Mouse (Mus musculus) neural tube, embryonic 11.5 days (tissue): ENCODE data around the gene Acot6. TPM values are rescaled to one million over a fixed set of nuclear protein-coding genes. Genes with fewer than 3 reads are reported as not detected.
"Not testable (repeated sequence)": the region's sequence is repeated elsewhere in the genome, so short reads cannot be mapped to it uniquely, and the experiment has no call there.

ENCODE experiments used
- ATAC-seq: fragments of 200-750 bp; cut with Nextera tagmentation; 2 replicates; pipeline ENCODE4 v1.8.0; 2017; ENCODE audit warnings: moderate number of reproducible peaks, mild to moderate bottlenecking, moderate TSS enrichment, moderate library complexity; ENCODE audit not compliant: insufficient read depth, low FRiP score, low TSS enrichment
- DNase-seq: peaks from one replicate; pipeline ENCODE4 v3.0.0-alpha.2; 2015; ENCODE audit warnings: low spot score
- H3K27ac ChIP-seq: fragments of 300-500 bp; sonication (generic); 2 replicates; pipeline ENCODE4 v1.5.1; 2014; ENCODE audit warnings: low read depth, mild to moderate bottlenecking, low read length
- H3K27me3 ChIP-seq: fragments of 300-500 bp; sonication (generic); 2 replicates; pipeline ENCODE4 v1.6.1; 2014; ENCODE audit warnings: mild to moderate bottlenecking, low read length, mixed read lengths; ENCODE audit not compliant: control insufficient read depth, insufficient read depth
- H3K36me3 ChIP-seq: fragments of 300-500 bp; sonication (generic); 2 replicates; pipeline ENCODE4 v1.6.1; 2014; ENCODE audit warnings: mild to moderate bottlenecking, low read length, moderate library complexity, mixed read lengths; ENCODE audit not compliant: control insufficient read depth, insufficient read depth
- H3K4me1 ChIP-seq: fragments of 300-500 bp; sonication (generic); 2 replicates; pipeline ENCODE4 v1.6.1; 2014; ENCODE audit warnings: low read length, mixed read lengths; ENCODE audit not compliant: control insufficient read depth, insufficient read depth
- H3K4me2 ChIP-seq: fragments of 300-500 bp; sonication (generic); 2 replicates; pipeline ENCODE4 v1.6.1; 2014; ENCODE audit warnings: low read depth, mild to moderate bottlenecking, moderate library complexity
- H3K4me3 ChIP-seq: fragments of 300-500 bp; sonication (generic); 2 replicates; pipeline ENCODE4 v1.5.1; 2014; ENCODE audit warnings: low read depth, low read length
- H3K9ac ChIP-seq: fragments of 300-500 bp; sonication (generic); 2 replicates; pipeline ENCODE4 v1.6.1; 2014; ENCODE audit warnings: mild to moderate bottlenecking, low read length
- H3K9me3 ChIP-seq: fragments of 300-500 bp; sonication (generic); 2 replicates; pipeline ENCODE4 v1.6.1; 2016; ENCODE audit warnings: low read length; ENCODE audit not compliant: control insufficient read depth
- WGBS: fragments of 180-500 bp; shearing (Covaris S2); extraction: QIAGEN DNeasy Blood & Tissue Kit; methylation state at CpG from one replicate; pipeline ENCODE4 v1.1.7; 2014; 5-methylcytosine and 5-hydroxymethylcytosine counted together
- polyA plus RNA-seq: library from polyadenylated mRNA; unstranded; fragments of >200 nt; fragmentation: Nextera tagmentation; extraction: Ambion mirVana; gene quantifications from 2 replicates; pipeline ENCODE4 v1.2.1, GENCODE M21; 2014

Acot6 gene
- 0.82 and 1.3 TPM in 2 replicates for polyA plus RNA-seq

GRCm38 (mm10) chr12:84100604-84101492 lies at the start of gene Acot6:
TSS of gene Acot6 (plus strand) at chr12:84100654.
- not testable (repeated sequence) for H3K9me3 ChIP-seq, H3K36me3 ChIP-seq, H3K27me3 ChIP-seq, H3K27ac ChIP-seq, H3K4me1 ChIP-seq
- Histone ChIP-seq H3K4me3 (peak within 1 kb of the TSS; percentile 34), H3K4me2 (peak within 1 kb of the TSS; percentile 79), H3K9ac (peak within 1 kb of the TSS; percentile 67)
- ATAC-seq (peak; percentile 27; the same call in 1 of the 2 replicates), DNase-seq (peak; percentile 63)
- WGBS: under 1% methylated on average over 65 of the region's 80 CpGs

GRCm38 (mm10) chr12:84050744-84051143 lies 49.7 kb upstream of the Acot6 start:
- H3K9me3 ChIP-seq, H3K9ac ChIP-seq, H3K4me1 ChIP-seq, H3K36me3 ChIP-seq, H3K4me3 ChIP-seq, H3K4me2 ChIP-seq, H3K27ac ChIP-seq, ATAC-seq, DNase-seq: not testable (repeated sequence)
- WGBS: 86% methylated on average over 5 of the region's 5 CpGs
- peaks cover 13% of the 10 kb centered on the region for H3K27me3 ChIP-seq

DNA sequence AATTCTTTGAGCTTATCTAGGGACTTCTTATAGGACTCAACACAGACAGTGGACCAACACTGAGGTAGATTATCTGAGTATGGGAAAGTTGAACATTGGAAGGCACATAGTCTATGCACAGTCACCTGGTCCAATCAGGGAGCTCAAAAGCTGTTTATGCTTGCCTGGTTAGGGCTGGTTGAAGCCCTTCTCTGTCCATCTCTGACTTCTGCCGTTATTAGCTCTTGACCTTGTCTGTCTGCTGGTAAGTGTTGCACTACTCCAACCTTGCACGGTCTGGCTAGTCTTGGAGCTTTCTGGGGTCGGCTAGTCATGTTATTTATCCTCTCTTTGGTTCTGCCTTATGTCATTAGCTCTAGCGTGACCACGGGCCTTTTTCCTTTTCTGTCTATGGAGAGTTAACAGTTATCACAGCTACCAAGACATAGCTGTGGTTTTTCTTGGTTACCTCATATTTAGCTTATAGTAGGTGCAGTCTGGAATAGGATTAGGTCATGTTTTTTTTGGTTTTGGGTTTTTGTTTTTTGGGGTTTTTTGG lies 48.4 kb upstream of the Acot6 start, which contains the start of gene Acot3:
Gene Acot3 (plus strand): TSS at position 208 of the 538 bp plus-strand sequence.
- Histone ChIP-seq H3K4me2 (no peak within 1 kb of the TSS), H3K27ac (no peak within 1 kb of the TSS), H3K27me3 (peaks cover 13% of the 10 kb centered on the region), H3K4me1 (no peaks in the 10 kb centered on the region; the same call in 1 of the 2 replicates), H3K36me3 (no peaks in the 10 kb centered on the region), H3K4me3 (no peak within 1 kb of the TSS), H3K9me3 (no peaks in the 10 kb centered on the region), H3K9ac (no peak within 1 kb of the TSS)
- no peak for ATAC-seq
- WGBS: 88% methylated on average over 5 of the region's 5 CpGs
- no peak for DNase-seq

DNA sequence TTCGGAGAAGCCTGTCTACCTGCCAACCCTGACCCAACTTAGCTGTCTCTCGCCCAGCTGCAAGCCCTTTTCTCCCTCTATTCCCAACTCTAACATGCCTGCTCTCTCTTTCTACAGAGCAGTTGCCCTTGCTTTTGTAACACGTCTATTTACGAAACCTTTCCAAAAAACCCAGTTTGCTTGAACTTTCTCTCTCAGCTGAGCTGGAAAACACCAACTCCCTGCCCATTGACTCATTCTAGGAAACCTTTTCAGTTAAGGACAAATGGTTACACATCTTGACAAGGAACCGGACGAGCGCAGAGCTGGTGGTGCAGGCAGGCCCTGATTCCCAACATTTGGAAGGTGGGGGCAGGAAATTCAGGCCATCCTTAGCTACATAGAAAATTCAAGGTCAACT lies 47.8 kb upstream of the Acot6 start:
- H3K9me3 ChIP-seq: no peaks in the 10 kb centered on the region
- no peak for ATAC-seq

GRCm38 (mm10) chr12:84053173-84053572 lies 47.3 kb upstream of the Acot6 start:
- 15% methylated on average over 16 of the region's 16 CpGs for WGBS
- Histone ChIP-seq H3K4me3 (peak overlapping the region; percentile 34), H3K4me1 (no peaks in the 10 kb centered on the region; the same call in 1 of the 2 replicates), H3K36me3 (no peaks in the 10 kb centered on the region), H3K4me2 (peak overlapping the region; percentile 65), H3K27ac (no peak overlapping the region), H3K9me3 (no peaks in the 10 kb centered on the region), H3K9ac (peak overlapping the region; percentile 39; the same call in 1 of the 2 replicates), H3K27me3 (peaks cover 13% of the 10 kb centered on the region)
- ATAC-seq (no peak), DNase-seq (peak; percentile 31)

More for the DNA sequence above, 47.8 kb upstream of the Acot6 start:
- 88% methylated on average over 7 of the region's 7 CpGs for WGBS
- no peak overlapping the region for H3K9ac ChIP-seq
- peaks cover 13% of the 10 kb centered on the region for H3K27me3 ChIP-seq
- H3K27ac ChIP-seq: no peak overlapping the region
- DNase-seq: no peak
- H3K36me3 ChIP-seq: no peaks in the 10 kb centered on the region
- H3K4me2 ChIP-seq: no peak overlapping the region
- no peaks in the 10 kb centered on the region; the same call in 1 of the 2 replicates for H3K4me1 ChIP-seq
- no peak overlapping the region for H3K4me3 ChIP-seq

GRCm38 (mm10) chr12:84053679-84054391 lies 46.6 kb upstream of the Acot6 start:
- peak overlapping the region; percentile 65 for H3K4me2 ChIP-seq
- no peak overlapping the region for H3K27ac ChIP-seq
- no peaks in the 10 kb centered on the region for H3K9me3 ChIP-seq
- DNase-seq: peak; percentile 33
- peaks cover 13% of the 10 kb centered on the region for H3K27me3 ChIP-seq
- no peaks in the 10 kb centered on the region; the same call in 1 of the 2 replicates for H3K4me1 ChIP-seq
- ATAC-seq: no peak
- H3K4me3 ChIP-seq: peak overlapping the region; percentile 34
- H3K9ac ChIP-seq: peak overlapping the region; percentile 43
- H3K36me3 ChIP-seq: no peaks in the 10 kb centered on the region
- 3% methylated on average over 36 of the region's 46 CpGs for WGBS

DNA sequence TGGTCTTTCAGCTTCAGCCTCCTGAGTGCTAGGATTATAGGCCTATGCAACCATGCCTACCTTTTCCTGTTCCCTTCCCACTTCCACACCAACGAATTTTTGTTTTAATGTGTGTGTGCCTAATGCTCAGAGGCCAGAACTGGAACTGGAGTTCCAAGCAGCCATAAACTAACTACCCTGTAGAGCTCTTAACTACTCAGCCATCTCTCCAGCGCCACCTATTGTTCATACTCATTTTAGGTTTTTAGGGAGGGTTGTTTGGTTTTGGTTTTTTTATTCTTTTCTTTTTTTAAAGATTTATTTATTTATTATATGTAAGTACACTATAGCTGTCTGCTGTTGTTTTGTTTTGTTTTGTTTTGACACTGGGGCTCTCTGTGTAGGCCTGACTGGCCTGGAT lies 39.5 kb upstream of the Acot6 start:
- no peaks in the 10 kb centered on the region for H3K9me3 ChIP-seq
- H3K4me1 ChIP-seq: no peaks in the 10 kb centered on the region
- no peak overlapping the region for H3K27ac ChIP-seq
- 34% methylated on average over 2 of the region's 2 CpGs for WGBS
- H3K4me3 ChIP-seq: no peak overlapping the region
- ATAC-seq (no peak), DNase-seq (no peak)
- H3K36me3 ChIP-seq: no peaks in the 10 kb centered on the region
- H3K4me2 ChIP-seq: no peak overlapping the region
- no peaks in the 10 kb centered on the region for H3K27me3 ChIP-seq
- H3K9ac ChIP-seq: no peak overlapping the region

DNA sequence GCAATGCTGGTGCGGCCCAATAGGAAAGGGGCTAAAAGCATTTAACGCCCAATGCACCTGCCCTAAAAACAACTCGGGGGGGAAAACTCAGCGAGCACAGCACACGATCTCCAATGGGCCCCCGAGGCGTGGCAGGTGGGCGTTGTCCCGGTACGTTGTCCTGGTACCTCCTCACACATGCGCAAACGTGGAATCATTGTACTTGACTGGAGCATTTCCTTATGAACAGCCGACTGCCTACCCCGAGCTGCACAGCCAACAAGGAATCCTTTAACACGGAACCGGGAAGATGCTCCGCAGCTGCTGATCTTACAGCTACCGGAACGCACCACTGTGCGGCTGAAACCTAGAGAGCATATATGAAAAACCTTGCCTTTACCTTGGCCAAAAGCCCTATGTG lies 38.1 kb upstream of the Acot6 start:
- Histone ChIP-seq H3K36me3 (no peaks in the 10 kb centered on the region), H3K4me2 (no peak overlapping the region), H3K27ac (no peak overlapping the region), H3K9me3 (no peaks in the 10 kb centered on the region), H3K4me1 (no peaks in the 10 kb centered on the region), H3K27me3 (0 out of 2 replicates have a peak, but pooled peaks cover 2% of the 10 kb centered on the region), H3K9ac (no peak overlapping the region), H3K4me3 (no peak overlapping the region)
- DNase-seq (no peak), ATAC-seq (no peak)
- 92% methylated on average over 20 of the region's 20 CpGs for WGBS
